20 mouse cellular contexts compared by ENCODE assay signal in the genomic region with DNA sequence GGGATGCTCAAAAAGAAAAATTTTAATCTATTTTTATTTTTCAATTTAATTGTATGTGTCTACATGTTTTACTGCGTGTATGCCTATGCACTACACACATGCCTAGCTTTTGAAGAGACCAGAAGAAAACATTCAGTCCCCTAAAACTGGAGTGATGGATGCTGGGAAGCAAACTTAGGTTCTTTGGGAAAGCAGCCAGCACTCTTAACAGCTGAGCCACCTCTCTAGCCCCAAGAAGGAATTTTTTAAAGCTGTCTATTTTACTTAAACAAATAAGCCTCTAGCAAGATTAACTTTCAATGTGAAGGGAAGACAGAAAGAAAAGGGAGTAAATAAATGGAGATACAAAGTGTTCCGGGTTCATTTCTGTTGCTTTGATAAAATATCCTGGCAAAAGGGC.
"Had no signal": no experiment of that assay in that cellular context is flagged by ENCODE, and none has a peak within 500 bp of the region (broad histone marks: within the 10 kb centered on the region; RNA-seq: fewer than 3 reads in every experiment).

No protein-coding gene starts in this region.

- H3K36me3 ChIP-seq: lung, embryonic 15.5 days; midbrain, embryonic 10.5 days; midbrain, embryonic 12.5 days; neural tube, embryonic 13.5 days; neural tube, embryonic 15.5 days had no signal

- H3K4me1 ChIP-seq: lung, embryonic 15.5 days; midbrain, embryonic 10.5 days; midbrain, embryonic 12.5 days; neural tube, embryonic 13.5 days; neural tube, embryonic 15.5 days had no signal

- H3K27ac ChIP-seq: lung, embryonic 15.5 days; midbrain, embryonic 10.5 days; midbrain, embryonic 12.5 days; neural tube, embryonic 13.5 days; neural tube, embryonic 15.5 days had no signal

- H3K4me2 ChIP-seq: lung, embryonic 15.5 days; midbrain, embryonic 12.5 days; neural tube, embryonic 13.5 days; neural tube, embryonic 15.5 days had no signal

- H3K9ac ChIP-seq: lung, embryonic 15.5 days; midbrain, embryonic 12.5 days; neural tube, embryonic 13.5 days; neural tube, embryonic 15.5 days had no signal

- ATAC-seq: lung, postnatal 0 days; midbrain, embryonic 16.5 days had no signal

- H3K9me3 ChIP-seq: lung, embryonic 15.5 days; midbrain, embryonic 10.5 days; midbrain, embryonic 12.5 days; neural tube, embryonic 13.5 days; neural tube, embryonic 15.5 days had no signal

- H3K4me3 ChIP-seq: lung, embryonic 15.5 days; midbrain, embryonic 10.5 days; midbrain, embryonic 12.5 days; myocyte; neural tube, embryonic 13.5 days; neural tube, embryonic 15.5 days had no signal

- DNase-seq: lung, adult 18-20 months; lung, postnatal 14 days; lung, postnatal 4 days; midbrain, embryonic 14.5 days; retina, postnatal 1 day; right cerebral cortex, adult 18-20 months; right cerebral cortex, postnatal 25 days; right cerebral cortex, postnatal 4 days; spleen, adult 18-20 months; thymus, adult 18-20 months; thymus, postnatal 14 days; thymus, postnatal 36 days had no signal

- H3K27me3 ChIP-seq: lung, embryonic 15.5 days; midbrain, embryonic 12.5 days; neural tube, embryonic 13.5 days; neural tube, embryonic 15.5 days had no signal
